Mouse (Mus musculus): ENCODE data around the gene Btn2a2. TPM values are rescaled to one million over a fixed set of nuclear protein-coding genes. Genes with fewer than 3 reads are reported as not detected.

Btn2a2 gene
- polyA plus RNA-seq (2017; shearing (Covaris generic)) = not detected

DNA sequence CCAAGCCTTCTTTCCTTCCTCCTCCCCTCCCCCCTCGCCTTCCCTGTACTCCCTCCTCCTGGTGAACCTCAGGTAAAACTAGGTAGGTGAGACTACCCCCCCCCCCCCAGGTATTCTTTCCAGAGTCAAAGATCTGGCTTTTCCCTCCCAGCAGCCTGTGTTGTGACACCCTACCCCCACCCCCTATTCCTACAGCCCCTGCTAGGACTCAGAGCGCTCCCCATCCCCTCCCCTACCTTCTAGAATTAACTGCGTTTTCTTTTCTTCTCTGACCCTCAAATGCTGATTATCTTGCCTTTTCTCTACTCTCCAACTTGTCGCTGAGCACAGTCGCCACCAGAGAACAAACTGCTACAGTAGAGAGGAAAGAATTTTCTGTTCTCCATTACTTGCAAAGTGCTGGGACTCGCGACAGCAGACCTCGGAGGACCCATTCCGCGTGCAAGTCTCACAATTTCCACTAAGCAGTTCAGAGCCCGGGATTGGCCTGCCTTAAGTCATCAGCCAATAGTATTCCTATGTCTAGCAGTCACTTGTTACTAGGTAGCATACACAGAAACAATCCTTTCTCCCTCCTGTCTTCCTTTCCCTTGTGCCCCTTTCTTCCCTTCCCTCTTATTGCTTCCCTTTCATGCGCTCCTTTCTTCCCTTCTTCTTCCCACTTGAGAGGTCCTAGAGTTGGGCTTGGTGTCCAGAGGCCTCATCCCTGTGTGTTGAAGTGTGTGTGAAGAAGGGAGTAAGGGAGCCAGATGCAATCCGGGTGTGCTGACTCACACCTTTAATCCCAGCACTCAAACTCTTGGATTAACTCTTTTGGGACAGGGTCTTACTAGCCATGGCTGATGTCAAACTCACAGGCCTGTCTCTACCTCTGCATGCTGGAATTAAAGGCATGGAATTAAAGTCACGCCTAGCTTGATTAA lies at the start of gene Btn2a2:
Gene Btn2a2 (minus strand): TSS at position 458 of the 923 bp plus-strand sequence.

GRCm38 (mm10) chr13:23535137-23536075 lies 46.7 kb upstream of the Btn2a2 start, which contains the start of gene Hist1h3g:
Gene Hist1h3g, plus strand, starts transcription at chr13:23535422.

GRCm38 (mm10) chr13:23533560-23534367 lies 45.1 kb upstream of the Btn2a2 start, which contains the start of gene Hist1h2af:
Gene Hist1h2af, plus strand, starts transcription at chr13:23533906.

GRCm38 (mm10) chr13:23530901-23531875 lies 42.5 kb upstream of the Btn2a2 start, which contains the start of gene Hist1h4h:
Gene Hist1h4h, plus strand, starts transcription at chr13:23531050.

GRCm38 (mm10) chr13:23465600-23466109 lies 23.0 kb downstream of the Btn2a2 start, which contains the start of gene Btn1a1:
Gene Btn1a1, minus strand, starts transcription at chr13:23465901.

Other genes starting within 250 kb of the Btn2a2 start
- not detected for gene Vmn1r223, start 241.7 kb downstream of the Btn2a2 start, polyA plus RNA-seq (2017; shearing (Covaris generic))
- gene Zfp322a, start 119.6 kb downstream of the Btn2a2 start, polyA plus RNA-seq (2017; shearing (Covaris generic)) = 30.3 TPM
- gene Abt1, start 65.0 kb downstream of the Btn2a2 start, polyA plus RNA-seq (2017; shearing (Covaris generic)) = 11.8 TPM
- not detected for gene Btn1a1, start 23.0 kb downstream of the Btn2a2 start, polyA plus RNA-seq (2017; shearing (Covaris generic))
- gene Hist1h4h, start 42.2 kb upstream of the Btn2a2 start, polyA plus RNA-seq (2017; shearing (Covaris generic)) = 3.7 TPM
- gene Hist1h2af, start 45.0 kb upstream of the Btn2a2 start, polyA plus RNA-seq (2017; shearing (Covaris generic)) = not detected
- 0.77 TPM for gene Hist1h3g, start 46.6 kb upstream of the Btn2a2 start, polyA plus RNA-seq (2017; shearing (Covaris generic))
- not detected for gene Hist1h2bh, start 54.5 kb upstream of the Btn2a2 start, polyA plus RNA-seq (2017; shearing (Covaris generic))
- not detected for gene Hist1h3f, start 55.2 kb upstream of the Btn2a2 start, polyA plus RNA-seq (2017; shearing (Covaris generic))
- gene Hist1h4f, start 62.8 kb upstream of the Btn2a2 start, polyA plus RNA-seq (2017; shearing (Covaris generic)) = 0.90 TPM
- 0.50 TPM for gene Hist1h1d, start 64.4 kb upstream of the Btn2a2 start, polyA plus RNA-seq (2017; shearing (Covaris generic))
- gene Hist1h3e, start 73.5 kb upstream of the Btn2a2 start, polyA plus RNA-seq (2017; shearing (Covaris generic)) = 1.3 TPM
- 6.5 TPM for gene Hist1h2ae, start 82.4 kb upstream of the Btn2a2 start, polyA plus RNA-seq (2017; shearing (Covaris generic))
- gene Hist1h2bg, start 82.5 kb upstream of the Btn2a2 start, polyA plus RNA-seq (2017; shearing (Covaris generic)) = 6.1 TPM
- gene Hist1h2bf, start 85.3 kb upstream of the Btn2a2 start, polyA plus RNA-seq (2017; shearing (Covaris generic)) = 1.1 TPM
- gene Hist1h2ad, start 85.5 kb upstream of the Btn2a2 start, polyA plus RNA-seq (2017; shearing (Covaris generic)) = not detected
- not detected for gene Hist1h3d, start 86.9 kb upstream of the Btn2a2 start, polyA plus RNA-seq (2017; shearing (Covaris generic))
- 40.6 TPM for gene Hist1h4d, start 92.7 kb upstream of the Btn2a2 start, polyA plus RNA-seq (2017; shearing (Covaris generic))
- gene Hist1h2be, start 132.3 kb upstream of the Btn2a2 start, polyA plus RNA-seq (2017; shearing (Covaris generic)) = 5.0 TPM
- gene Hist1h1e, start 133.7 kb upstream of the Btn2a2 start, polyA plus RNA-seq (2017; shearing (Covaris generic)) = 15.3 TPM
- gene Hist1h2ac, start 195.1 kb upstream of the Btn2a2 start, polyA plus RNA-seq (2017; shearing (Covaris generic)) = 0.24 TPM
- 13.7 TPM for gene Hist1h2bc, start 195.3 kb upstream of the Btn2a2 start, polyA plus RNA-seq (2017; shearing (Covaris generic))
- gene Hist1h1t, start 207.0 kb upstream of the Btn2a2 start, polyA plus RNA-seq (2017; shearing (Covaris generic)) = not detected
- 4.1 TPM for gene Hist1h4c, start 209.6 kb upstream of the Btn2a2 start, polyA plus RNA-seq (2017; shearing (Covaris generic))
- 0.76 TPM for gene Hfe, start 222.0 kb upstream of the Btn2a2 start, polyA plus RNA-seq (2017; shearing (Covaris generic))
- 15.9 TPM for gene Hist1h1c, start 250.0 kb upstream of the Btn2a2 start, polyA plus RNA-seq (2017; shearing (Covaris generic))